Mouse (Mus musculus) stomach, postnatal 0 days (tissue): Measurements from ENCODE around the gene Rps6ka5.

Source experiments
- CTCF ChIP-seq: IDR thresholded peaks from 2 replicates; pipeline ENCODE4 v1.5.1; 2016; ENCODE audit warnings: antibody characterized with exemption, low read depth, mild to moderate bottlenecking, moderate library complexity
- EP300 ChIP-seq: optimal IDR thresholded peaks from 2 replicates; pipeline ENCODE3; 2016; ENCODE audit warnings: antibody characterized with exemption

DNA sequence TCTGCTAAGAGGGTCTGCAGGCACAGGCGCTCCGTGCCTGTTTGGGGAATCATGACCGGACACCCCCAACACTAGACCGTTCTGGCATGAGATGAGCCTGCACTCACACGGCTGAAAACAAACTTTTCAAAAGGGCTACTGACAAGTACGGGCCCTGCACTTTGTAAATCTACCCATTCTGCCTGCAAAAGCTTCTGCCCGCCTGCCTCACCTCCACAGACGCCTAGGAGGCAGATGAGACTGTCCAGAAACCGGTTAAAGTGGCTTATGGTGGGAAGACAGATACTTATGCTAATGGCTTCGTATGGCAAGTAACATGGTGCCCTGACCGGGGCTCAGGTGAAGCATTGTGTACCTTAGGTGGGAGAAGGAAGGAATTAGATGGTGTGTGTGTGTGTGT, 189.7 kb downstream of the Rps6ka5 start:
- TF ChIP-seq CTCF = no peak
- no peak for TF ChIP-seq EP300
